Mouse (Mus musculus) heart, adult 2 months (tissue): ENCODE results near the gene Ank3. TPM values are rescaled to one million over a fixed set of nuclear protein-coding genes. Genes with fewer than 3 reads are reported as not detected.
A peak's percentile ranks its signal among the peaks of the same experiment; 100 is the strongest.

Source experiments
- DNase-seq, 2 experiments: peaks; one replicate each; pipeline ENCODE4 v3.0.0; 2021
- H3K27ac ChIP-seq: fragments of 200-600 bp; 2 replicates; pipeline ENCODE4 v1.8.1; 2022
- H3K27me3 ChIP-seq: fragments of 200-500 bp; 2 replicates; pipeline ENCODE4 v1.6.1; 2012; ENCODE audit warnings: mild to moderate bottlenecking, low read length, inconsistent platforms, mixed read lengths; ENCODE audit not compliant: control insufficient read depth, insufficient read depth
- H3K36me3 ChIP-seq: fragments of 200-500 bp; 2 replicates; pipeline ENCODE4 v1.6.1; 2012; ENCODE audit warnings: low read length, inconsistent platforms; ENCODE audit not compliant: control insufficient read depth, insufficient read depth
- H3K4me1 ChIP-seq: fragments of 200-500 bp; 2 replicates; pipeline ENCODE4 v1.6.1; 2011; ENCODE audit warnings: low read length; ENCODE audit not compliant: control insufficient read depth, insufficient read depth
- H3K4me3 ChIP-seq: fragments of 200-600 bp; 2 replicates; pipeline ENCODE4 v1.8.1; 2022
- H3K79me2 ChIP-seq: fragments of 200-500 bp; replicated peaks from 2 replicates; pipeline ENCODE4 v1.6.1; 2012; ENCODE audit warnings: mild to moderate bottlenecking, inconsistent platforms, low read length, moderate library complexity, mixed read lengths; ENCODE audit not compliant: control insufficient read depth, insufficient read depth
- H3K9ac ChIP-seq: fragments of 200-500 bp; 2 replicates; pipeline ENCODE4 v1.6.1; 2012; ENCODE audit warnings: low read depth, mild to moderate bottlenecking, control low read depth, inconsistent platforms, low read length, mixed read lengths
- CTCF ChIP-seq: fragments of 200-600 bp; IDR thresholded peaks from 2 replicates; pipeline ENCODE4 v1.8.1; 2022; ENCODE audit warnings: antibody characterized with exemption, mild to moderate bottlenecking, moderate library complexity
- EP300 ChIP-seq: fragments of 200-500 bp; IDR thresholded peaks from 2 replicates; pipeline ENCODE4 v1.6.1; 2011; ENCODE audit warnings: low read depth, low read length, control low read depth; ENCODE audit not compliant: insufficient read depth
- POLR2A ChIP-seq: fragments of 200-500 bp; IDR thresholded peaks from 2 replicates; pipeline ENCODE4 v1.6.1; 2011; ENCODE audit warnings: mild to moderate bottlenecking, low read depth, low read length, control low read depth; ENCODE audit not compliant: insufficient read depth
- WGBS: fragments of 180-500 bp; shearing (Covaris S2); methylation state at CpG from one replicate; pipeline ENCODE4 v1.1.7; 2018; 5-methylcytosine and 5-hydroxymethylcytosine counted together
- intact Hi-C: fragments of 180-260 bp; cut with DNase I; formaldehyde crosslinking; loops from one replicate; pipeline ENCODE4 v1.15.1; 2025
- polyA plus RNA-seq: library from polyadenylated mRNA; depleted of rRNA; stranded (reverse); fragments of >200 nt; gene quantifications from 2 replicates; pipeline ENCODE4 v1.2.3, GENCODE M21; 2012
- total RNA-seq, 2 experiments: library from RNA; stranded (reverse); gene quantifications; 2 replicates each; pipeline ENCODE4 v1.2.3; 2021

The Ank3 gene
- total and polyA plus RNA-seq, 3 experiments = 16.8 to 80.3 (median 64.6) TPM

- H3K4me3 ChIP-seq = no peak overlapping the region
- H3K36me3 ChIP-seq = no peaks in the 10 kb centered on the region
- H3K9ac ChIP-seq = no peak overlapping the region
- H3K4me1 ChIP-seq = no peaks in the 10 kb centered on the region
- intact Hi-C loops = no loop called here
- H3K79me2 ChIP-seq = no peaks in the 10 kb centered on the region
- H3K27me3 ChIP-seq = no peaks in the 10 kb centered on the region
- WGBS = 84% methylated on average over 7 of the region's 7 CpGs
- DNase-seq = no peak
- no peak overlapping the region for H3K27ac ChIP-seq
- TF ChIP-seq CTCF (no peak), POLR2A (no peak), EP300 (no peak)
These were observed 47.4 kb downstream of the Ank3 start for GRCm38 (mm10) chr10:69445951-69446350.

- Histone ChIP-seq H3K9ac (no peak overlapping the region), H3K27me3 (no peaks in the 10 kb centered on the region), H3K4me3 (no peak overlapping the region), H3K27ac (no peak overlapping the region), H3K4me1 (no peaks in the 10 kb centered on the region), H3K36me3 (no peaks in the 10 kb centered on the region), H3K79me2 (no peaks in the 10 kb centered on the region)
- DNase-seq = no peak
- no peak for TF ChIP-seq POLR2A
- TF ChIP-seq EP300 = no peak
- TF ChIP-seq CTCF = no peak
- intact Hi-C loops = no loop called here
- 83% methylated on average over 5 of the region's 5 CpGs for WGBS
These were observed 48.0 kb downstream of the Ank3 start for GRCm38 (mm10) chr10:69446566-69446965.

- no peak for DNase-seq
- TF ChIP-seq POLR2A (no peak), EP300 (no peak), CTCF (no peak)
- H3K27ac ChIP-seq = no peak overlapping the region
- H3K27me3 ChIP-seq = no peaks in the 10 kb centered on the region
- H3K79me2 ChIP-seq = no peaks in the 10 kb centered on the region
- intact Hi-C loops = no loop called here
- no peaks in the 10 kb centered on the region for H3K36me3 ChIP-seq
- H3K9ac ChIP-seq = no peak overlapping the region
- no peaks in the 10 kb centered on the region for H3K4me1 ChIP-seq
- 85% methylated on average over 5 of the region's 5 CpGs for WGBS
- no peak overlapping the region for H3K4me3 ChIP-seq
These were observed 48.7 kb downstream of the Ank3 start for GRCm38 (mm10) chr10:69447308-69447707.

- H3K79me2 ChIP-seq = no peaks in the 10 kb centered on the region
- intact Hi-C loops = no loop called here
- H3K4me1 ChIP-seq = no peaks in the 10 kb centered on the region
- H3K9ac ChIP-seq = no peak overlapping the region
- no peaks in the 10 kb centered on the region for H3K27me3 ChIP-seq
- no peak overlapping the region for H3K4me3 ChIP-seq
- H3K36me3 ChIP-seq = no peaks in the 10 kb centered on the region
- 51% methylated on average over 3 of the region's 3 CpGs for WGBS
- TF ChIP-seq POLR2A (no peak), CTCF (no peak), EP300 (no peak)
- H3K27ac ChIP-seq = no peak overlapping the region
- DNase-seq = no peak
These were observed 49.6 kb downstream of the Ank3 start for GRCm38 (mm10) chr10:69448174-69448573.

GRCm38 (mm10) chr10:69451006-69451405, 52.4 kb downstream of the Ank3 start:
- intact Hi-C loops = loop anchor here (5.0 kb wide), 1 partner anchor 396 kb away; no protein-coding TSS in a partner anchor
- H3K27me3 ChIP-seq = no peaks in the 10 kb centered on the region
- no peak overlapping the region for H3K27ac ChIP-seq
- no peak overlapping the region for H3K9ac ChIP-seq
- H3K36me3 ChIP-seq = no peaks in the 10 kb centered on the region
- no peaks in the 10 kb centered on the region for H3K4me1 ChIP-seq
- no peaks in the 10 kb centered on the region for H3K79me2 ChIP-seq
- TF ChIP-seq POLR2A = no peak
- no peak for TF ChIP-seq EP300
- TF ChIP-seq CTCF = no peak
- 68% methylated on average over 5 of the region's 5 CpGs for WGBS
- no peak overlapping the region for H3K4me3 ChIP-seq
- DNase-seq = no peak

GRCm38 (mm10) chr10:69452180-69452977, 53.8 kb downstream of the Ank3 start:
- no peaks in the 10 kb centered on the region for H3K27me3 ChIP-seq
- DNase-seq = peak in 1 of 2 experiments; percentile 28
- intact Hi-C loops = loop anchor here (1.0 to 5.0 kb wide), 3 partner anchors 82 to 395 kb away; no protein-coding TSS in a partner anchor
- no peak overlapping the region for H3K27ac ChIP-seq
- WGBS = 51% methylated on average over 9 of the region's 9 CpGs
- H3K4me1 ChIP-seq = no peaks in the 10 kb centered on the region
- H3K4me3 ChIP-seq = no peak overlapping the region
- H3K9ac ChIP-seq = no peak overlapping the region
- H3K36me3 ChIP-seq = no peaks in the 10 kb centered on the region
- no peaks in the 10 kb centered on the region for H3K79me2 ChIP-seq
- TF ChIP-seq EP300 = no peak
- TF ChIP-seq POLR2A = no peak
- peak; percentile 71 for TF ChIP-seq CTCF
